Mouse (Mus musculus) neutrophil, adult 83 days (primary cell): ENCODE data around the gene Tgm1. TPM values are rescaled to one million over a fixed set of nuclear protein-coding genes. Genes with fewer than 3 reads are reported as not detected.

Experiments used
- total RNA-seq, 2 experiments: library from RNA; stranded (reverse); gene quantifications; one replicate each; pipeline ENCODE4 v1.2.4; 2023

Tgm1 gene
- 1 to 10 TPM; 1.3 to 2.2 TPM for total RNA-seq

GRCm38 (mm10) chr14:55713729-55714122, at the start of gene Tgm1:
Gene Tgm1 (minus strand): TSS chr14:55713926.

DNA sequence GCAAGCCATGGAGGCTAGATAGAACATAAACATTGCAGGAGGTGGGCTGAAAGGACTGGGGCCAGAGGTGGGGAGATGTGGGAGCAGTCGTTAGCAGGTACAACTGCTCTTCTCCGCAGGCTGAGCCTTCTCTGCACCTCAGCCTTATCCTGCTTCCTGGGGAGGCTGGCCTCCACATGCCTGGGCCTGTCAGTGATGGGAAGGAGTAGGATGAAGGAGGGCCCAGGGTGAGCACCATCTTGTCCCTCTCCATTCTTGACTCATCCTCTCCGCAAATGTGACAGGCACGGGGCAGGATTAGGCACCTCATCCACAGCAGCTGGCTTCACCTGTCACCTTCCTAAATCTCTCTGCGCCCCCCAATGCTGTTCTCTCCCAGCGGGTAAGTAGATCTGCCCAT, 47.4 kb upstream of the Tgm1 start, which contains the start of gene Ltb4r2:
Gene Ltb4r2, plus strand, starts transcription at position 266 of the 400 bp plus-strand sequence.

DNA sequence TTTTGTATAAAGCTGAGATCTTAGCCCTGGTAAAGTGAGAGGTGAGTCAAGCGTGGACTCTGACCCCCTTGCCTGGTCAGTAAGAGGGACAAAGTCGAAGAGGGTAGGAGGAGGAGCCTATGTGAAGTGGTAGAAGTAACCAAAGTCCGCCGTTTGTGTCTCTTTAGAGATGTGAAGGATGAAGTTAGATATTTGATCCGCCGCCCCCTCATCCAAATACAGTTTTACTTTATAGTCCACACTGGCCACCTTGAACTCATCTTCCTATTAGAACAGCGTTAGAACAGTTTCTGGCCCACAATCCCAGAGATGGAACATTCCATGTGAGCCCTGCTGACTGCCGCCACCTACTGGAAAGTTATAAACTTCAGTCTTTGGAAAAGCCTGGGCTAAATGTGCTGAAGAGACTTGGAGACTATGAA, 44.6 kb upstream of the Tgm1 start, which contains the start of gene Cideb:
Gene Cideb, minus strand, starts transcription at position 96 of the 422 bp plus-strand sequence.

DNA sequence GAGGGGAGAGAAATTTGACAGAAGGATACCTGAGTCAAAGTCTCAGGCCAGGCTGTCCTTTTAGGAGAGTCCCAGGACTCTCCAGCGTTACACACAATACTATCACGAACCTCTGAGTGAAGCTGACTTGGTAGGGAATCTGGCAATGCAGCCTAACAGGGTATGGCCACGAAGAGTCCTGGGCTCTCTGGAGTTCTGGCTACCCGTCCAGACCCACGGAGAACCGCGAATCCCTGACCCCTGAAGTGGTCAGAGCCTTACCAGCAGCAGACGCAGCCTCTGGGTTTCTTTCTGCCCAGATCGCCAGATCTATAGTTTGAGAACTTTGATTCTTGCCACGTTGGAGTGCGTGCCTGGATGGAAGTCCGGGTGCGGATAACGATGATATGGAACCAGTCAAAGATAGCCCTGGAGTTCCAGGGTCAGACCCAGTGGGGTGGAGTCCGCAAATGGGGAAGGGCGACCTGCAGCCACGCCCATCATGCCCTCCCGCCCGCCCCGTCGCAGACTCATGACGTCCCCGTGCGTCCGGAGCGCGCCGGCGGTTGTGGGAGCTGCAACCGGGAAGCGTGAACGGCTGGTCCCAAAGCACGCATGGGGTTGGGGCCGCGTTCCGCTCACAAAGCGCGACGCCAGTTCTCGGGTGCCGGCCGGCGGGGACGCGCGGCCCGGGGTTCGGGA, 31.6 kb upstream of the Tgm1 start, which contains the start of the genes Dhrs1 and Nop9:
Gene Dhrs1, minus strand, starts transcription at position 511 of the 681 bp plus-strand sequence.
Gene Nop9, plus strand, starts transcription at position 514 of the 681 bp plus-strand sequence.

GRCm38 (mm10) chr14:55721700-55722437, 8.1 kb upstream of the Tgm1 start, which contains the start of gene Rabggta:
Gene Rabggta (minus strand): TSS chr14:55722263.

DNA sequence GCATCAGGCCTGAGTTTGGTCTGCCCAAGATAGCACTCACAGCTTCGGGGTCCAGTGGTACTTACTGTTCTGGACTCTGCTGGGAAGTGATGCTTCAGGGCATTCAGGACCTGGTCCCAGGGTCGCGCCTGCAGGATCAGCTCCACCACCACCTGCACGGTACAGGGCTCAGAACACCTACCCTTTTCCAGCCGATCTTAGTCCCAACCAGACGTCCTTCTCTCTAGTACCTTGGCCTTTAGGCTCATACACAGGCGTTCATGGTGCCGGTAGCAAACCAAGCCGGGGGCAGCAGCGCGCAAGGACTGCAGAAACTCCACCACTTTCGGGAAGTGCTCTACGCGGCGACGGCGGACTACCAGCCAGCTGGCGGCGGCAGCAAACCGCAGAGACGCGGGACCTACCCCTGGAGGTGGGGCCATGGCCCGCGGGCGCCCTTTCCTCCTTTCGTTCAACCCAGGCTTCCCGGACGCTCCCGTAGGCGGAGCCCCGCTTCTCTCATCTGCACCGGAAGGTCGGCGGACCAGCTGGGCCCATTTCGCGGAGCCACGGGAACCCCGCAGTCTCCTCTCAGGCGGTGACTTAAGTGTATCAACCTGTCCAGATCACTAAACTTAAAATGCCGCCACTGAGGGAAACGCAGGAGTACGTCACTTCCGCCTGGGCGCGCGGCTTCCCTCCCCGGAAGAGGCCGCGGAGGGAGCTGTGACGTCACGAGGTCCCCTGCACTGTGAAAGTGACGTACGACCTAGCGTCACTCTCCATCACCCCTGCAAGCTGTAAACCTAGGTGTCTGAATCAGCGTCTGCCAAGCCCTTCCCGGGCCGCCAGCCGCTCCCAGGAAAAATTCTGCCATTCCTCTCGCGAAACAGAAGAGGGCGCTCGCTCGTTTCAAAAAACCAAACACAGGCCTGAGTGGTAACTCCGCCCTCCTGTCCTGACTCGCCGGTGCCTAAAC, 32.3 kb downstream of the Tgm1 start, which contains the start of gene Tinf2:
Gene Tinf2, minus strand, starts transcription at position 661 of the 958 bp plus-strand sequence.

DNA sequence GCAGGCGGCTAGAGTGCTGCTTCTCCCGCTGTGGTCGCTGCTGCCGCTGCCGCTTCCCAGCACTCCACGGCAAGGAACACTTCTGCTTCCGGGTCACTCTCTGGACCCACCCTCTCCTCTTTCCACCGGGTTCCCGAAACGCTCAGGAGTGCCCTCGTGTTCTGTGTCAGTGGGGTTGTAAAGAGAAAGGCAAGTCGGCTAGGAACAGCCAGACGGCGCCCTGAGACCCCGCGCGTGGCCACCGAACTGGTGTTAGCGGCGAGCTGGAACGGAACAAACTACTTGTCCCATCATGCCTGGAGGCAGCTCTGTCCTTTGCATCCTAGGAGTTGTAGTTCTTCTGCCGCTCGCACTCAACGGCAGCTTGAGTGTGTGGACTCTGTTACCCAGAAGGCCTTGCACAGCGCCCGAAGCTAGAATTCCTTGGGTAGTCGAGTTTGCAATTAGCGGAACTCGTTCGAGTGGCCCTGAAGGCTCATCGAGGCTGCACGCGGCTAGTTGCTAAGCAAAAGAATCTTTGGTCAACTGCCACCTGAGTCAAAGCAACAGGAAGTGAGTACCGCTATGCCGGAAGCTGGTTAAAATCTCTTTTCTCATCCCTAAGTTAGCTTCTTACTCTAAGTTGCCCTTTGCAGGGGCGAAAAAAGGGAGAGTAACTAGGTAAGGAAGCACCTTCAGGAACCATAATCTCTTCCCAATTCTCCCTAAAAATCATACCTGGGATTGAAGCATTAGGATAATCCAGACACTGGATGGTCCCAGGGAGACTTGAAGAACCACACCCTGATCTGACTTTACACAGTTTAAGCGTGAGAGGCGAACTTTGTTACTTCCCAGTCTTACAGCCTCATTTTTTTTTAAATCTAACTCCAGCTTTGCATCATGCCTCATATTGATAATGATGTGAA, 41.6 kb downstream of the Tgm1 start, which contains the start of the genes Gmpr2 and Nedd8:
Gene Gmpr2, plus strand, starts transcription at position 109 of the 908 bp plus-strand sequence.
Gene Nedd8, minus strand, starts transcription at position 292 of the 908 bp plus-strand sequence.

DNA sequence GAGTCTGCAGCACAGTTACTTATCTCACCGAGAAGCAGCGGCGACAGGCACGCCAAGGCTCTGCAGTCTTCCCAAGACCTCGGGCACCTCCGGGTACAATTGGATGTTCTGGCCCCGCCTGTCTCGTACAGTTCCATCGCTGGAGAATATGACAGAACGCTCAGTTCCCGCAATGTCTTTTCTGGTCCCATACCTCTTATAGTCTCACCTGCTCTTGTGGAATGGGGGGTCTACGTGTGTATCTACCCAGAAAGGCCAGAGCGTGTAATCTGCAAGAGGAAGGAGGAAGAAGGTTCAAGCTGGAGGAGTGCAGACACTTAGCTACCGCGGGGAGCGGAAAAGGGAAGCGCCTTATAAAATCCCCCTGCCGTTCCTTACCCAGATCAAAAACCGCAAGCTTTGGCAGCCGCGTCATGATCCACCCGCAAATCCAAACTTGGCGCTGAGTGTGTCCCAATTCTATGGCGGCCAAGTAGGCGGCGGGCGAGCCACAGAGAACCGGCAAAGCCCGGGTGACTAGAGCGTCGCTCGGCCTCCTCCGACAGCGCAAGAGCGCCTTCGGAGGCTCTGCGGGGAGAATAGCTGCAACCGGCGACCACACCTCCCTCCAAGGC, 53.7 kb downstream of the Tgm1 start, which contains the start of gene Mdp1:
Gene Mdp1, minus strand, starts transcription at position 549 of the 614 bp plus-strand sequence.

Other genes starting within 250 kb of the Tgm1 start
- gene Dhrs4, start 235.2 kb downstream of the Tgm1 start, total RNA-seq = 10 to 100 TPM; 14.0 to 26.8 TPM
- under 1 TPM; 0.11 to 0.35 TPM for gene Carmil3, start 223.3 kb downstream of the Tgm1 start, total RNA-seq
- gene Cpne6, start 203.5 kb downstream of the Tgm1 start, total RNA-seq = not detected
- gene Nrl, start 188.9 kb downstream of the Tgm1 start, total RNA-seq = not detected
- gene Pck2, start 173.7 kb downstream of the Tgm1 start, total RNA-seq = 10 to 100 TPM; 28.8 to 36.8 TPM
- gene Dcaf11, start 153.9 kb downstream of the Tgm1 start, total RNA-seq = 10 to 100 TPM; 48.3 to 50.3 TPM
- gene A730061H03Rik, start 153.5 kb downstream of the Tgm1 start, total RNA-seq = 10 to 100 TPM in 1 of 2 experiments, 1 to 10 TPM in 1; 8.6 to 10.4 TPM
- gene Fitm1, start 138.3 kb downstream of the Tgm1 start, total RNA-seq = not detected
- 100 to 1,000 TPM; 144 to 155 TPM for gene Psme1, start 135.8 kb downstream of the Tgm1 start, total RNA-seq
- 1 to 10 TPM; 4.9 to 6.6 TPM for gene Emc9, start 128.6 kb downstream of the Tgm1 start, total RNA-seq
- 100 to 1,000 TPM; 191 to 193 TPM for gene Psme2, start 122.8 kb downstream of the Tgm1 start, total RNA-seq
- gene Rnf31, start 122.2 kb downstream of the Tgm1 start, total RNA-seq = 10 to 100 TPM; 51.6 to 55.7 TPM
- 10 to 100 TPM; 41.1 to 56.8 TPM for gene Irf9, start 110.4 kb downstream of the Tgm1 start, total RNA-seq
- 1 to 10 TPM; 1.2 to 3.1 TPM for gene Rec8, start 95.9 kb downstream of the Tgm1 start, total RNA-seq
- 10 to 100 TPM; 12.2 to 12.4 TPM for gene Ipo4, start 78.0 kb downstream of the Tgm1 start, total RNA-seq
- 1 to 10 TPM in 1 of 2 experiments, under 1 TPM in 1; 0.31 to 1.2 TPM for gene Gm49378, start 76.0 kb downstream of the Tgm1 start, total RNA-seq
- gene Tm9sf1, start 70.1 kb downstream of the Tgm1 start, total RNA-seq = 10 to 100 TPM; 34.3 to 37.8 TPM
- gene Tssk4, start 63.7 kb downstream of the Tgm1 start, total RNA-seq = 1 to 10 TPM; 2.0 to 3.4 TPM
- 10 to 100 TPM; 15.9 TPM for gene Mdp1, start 53.4 kb downstream of the Tgm1 start, total RNA-seq
- gene Gmpr2, start 42.0 kb downstream of the Tgm1 start, total RNA-seq = 10 to 100 TPM; 14.6 to 15.9 TPM
- gene Nedd8, start 41.8 kb downstream of the Tgm1 start, total RNA-seq = 100 to 1,000 TPM; 178 to 185 TPM
- gene Tinf2, start 32.1 kb downstream of the Tgm1 start, total RNA-seq = 10 to 100 TPM; 60.2 to 61.1 TPM
- gene Rabggta, start 8.3 kb upstream of the Tgm1 start, total RNA-seq = 10 to 100 TPM; 21.0 to 23.4 TPM
- 10 to 100 TPM; 57.3 to 62.3 TPM for gene Dhrs1, start 31.8 kb upstream of the Tgm1 start, total RNA-seq
- gene Nop9, start 31.8 kb upstream of the Tgm1 start, total RNA-seq = 10 to 100 TPM; 14.8 to 20.7 TPM
- gene Cideb, start 44.5 kb upstream of the Tgm1 start, total RNA-seq = under 1 TPM; 0.33 to 0.57 TPM
- gene Ltb4r2, start 47.5 kb upstream of the Tgm1 start, total RNA-seq = under 1 TPM; 0.55 to 0.61 TPM
- 100 to 1,000 TPM; 205 to 213 TPM for gene Ltb4r1, start 52.0 kb upstream of the Tgm1 start, total RNA-seq
- under 1 TPM; 0.29 to 0.77 TPM for gene Adcy4, start 70.2 kb upstream of the Tgm1 start, total RNA-seq
- 10 to 100 TPM; 32.4 to 37.6 TPM for gene Ripk3, start 74.9 kb upstream of the Tgm1 start, total RNA-seq
- not detected for gene Nfatc4, start 109.2 kb upstream of the Tgm1 start, total RNA-seq
- gene Nynrin, start 140.1 kb upstream of the Tgm1 start, total RNA-seq = 1 to 10 TPM; 2.9 to 4.2 TPM
- 1 to 10 TPM in 1 of 2 experiments, under 1 TPM in 1; 0.53 to 1.3 TPM for gene Cbln3, start 170.5 kb upstream of the Tgm1 start, total RNA-seq
- 10 to 100 TPM; 62.4 to 74.0 TPM for gene Khnyn, start 171.0 kb upstream of the Tgm1 start, total RNA-seq
- 1 to 10 TPM; 1.9 to 2.5 TPM for gene Sdr39u1, start 186.4 kb upstream of the Tgm1 start, total RNA-seq
- not detected for gene Cma1, start 230.7 kb upstream of the Tgm1 start, total RNA-seq
- not detected for gene Cma2, start 237.1 kb upstream of the Tgm1 start, total RNA-seq